11 mouse cellular contexts compared by ENCODE assay signal in the genomic region with DNA sequence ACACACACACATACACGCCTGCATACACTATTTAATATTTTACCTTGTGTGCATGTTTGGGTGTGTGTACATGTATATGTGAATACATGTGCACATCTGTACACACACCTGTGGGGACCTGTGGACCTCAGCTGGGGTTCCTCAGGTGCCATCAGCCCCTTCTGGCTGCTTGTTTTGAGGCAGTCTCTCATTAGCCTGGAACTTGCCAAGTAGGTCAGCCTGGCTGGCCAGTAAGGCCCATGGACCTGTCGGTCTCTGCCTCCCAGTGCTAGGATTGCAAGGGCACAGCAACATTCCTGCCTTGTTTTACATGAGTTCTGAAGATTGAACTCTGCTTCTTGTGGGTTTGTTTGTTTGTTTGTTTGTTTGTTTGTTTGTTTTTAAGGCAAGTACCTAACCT.
"Had no signal": no experiment of that assay in that cellular context is flagged by ENCODE, and none has a peak within 500 bp of the region (broad histone marks: within the 10 kb centered on the region; RNA-seq: fewer than 3 reads in every experiment).

No protein-coding gene starts in this region.

- H3K4me3 ChIP-seq: layer of hippocampus, adult 2 months; limb, embryonic 12.5 days had no signal

- H3K27me3 ChIP-seq: limb, embryonic 12.5 days had no signal

- DNase-seq: kidney, postnatal 10 days; kidney, postnatal 4 days; liver; lung, embryonic 14.5 days; lung, postnatal 10 days; lung, postnatal 4 days; right cerebral cortex, postnatal 14 days; thymus, postnatal 36 days had no signal

- H3K27ac ChIP-seq: layer of hippocampus, adult 2 months; limb, embryonic 12.5 days; liver, embryonic 14.5 days had no signal
